Comparison of ENCODE assay signal across 15 mouse cellular contexts in the genomic region with DNA sequence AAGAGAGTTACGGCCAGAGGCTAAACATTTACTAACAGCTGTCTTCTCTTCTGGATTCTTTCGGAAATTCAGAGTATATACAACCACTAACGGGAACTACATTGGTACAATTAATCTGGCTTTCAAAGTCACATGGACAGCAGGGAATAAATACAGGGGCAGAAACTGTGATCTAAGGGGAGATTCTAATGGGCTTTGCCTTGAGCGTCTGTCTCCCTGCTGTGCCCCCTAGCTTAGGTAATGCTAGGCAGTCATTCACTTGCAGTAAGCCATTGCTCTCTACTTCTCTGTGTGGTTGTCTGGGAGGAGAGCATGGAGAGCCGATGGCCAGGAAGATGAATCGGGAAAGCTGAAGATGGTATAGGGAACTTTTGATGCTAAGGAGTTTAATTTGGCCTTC.
DNase-seq lines count a peak whose midpoint lies in the region; ATAC-seq and TF ChIP-seq lines count a peak whose summit lies in the region.
"Had no signal": no experiment of that assay in that cellular context is flagged by ENCODE, and none has a peak within 500 bp of the region (broad histone marks: within the 10 kb centered on the region; RNA-seq: fewer than 3 reads in every experiment).

No protein-coding gene starts in this region.

- ATAC-seq in heart, embryonic 15.5 days (replicated peaks; ENCODE audit: insufficient number of reproducible peaks, insufficient read depth, low FRiP score, low read depth): no peak
- ATAC-seq in lung, embryonic 14.5 days (ENCODE audit: insufficient read depth): no peak; the same call in 1 of the 2 replicates
- no peak for ATAC-seq in lung, postnatal 0 days
- ATAC-seq in midbrain, postnatal 0 days (ENCODE audit: low FRiP score): no peak
- ATAC-seq: CD4-positive, CD25-positive, alpha-beta regulatory T cell, adult 4 months; hindbrain, postnatal 0 days had no signal

- no peaks in the 10 kb centered on the region for H3K4me1 ChIP-seq in heart, embryonic 15.5 days (replicated peaks)
- no peaks in the 10 kb centered on the region for H3K4me1 ChIP-seq in lung, embryonic 14.5 days (ENCODE audit: insufficient read depth)
- no peaks in the 10 kb centered on the region for H3K4me1 ChIP-seq in lung, postnatal 0 days (ENCODE audit: insufficient read depth, low read depth, low read length)
- no peaks in the 10 kb centered on the region for H3K4me1 ChIP-seq in midbrain, postnatal 0 days (ENCODE audit: insufficient read depth, low read length)
- H3K4me1 ChIP-seq: embryonic facial prominence, embryonic 15.5 days had no signal

- 45% methylated on average over 6 of the region's 6 CpGs for WGBS in heart, embryonic 15.5 days
- 39% methylated on average over 6 of the region's 6 CpGs for WGBS in lung, embryonic 14.5 days
- 35% methylated on average over 6 of the region's 6 CpGs for WGBS in lung, postnatal 0 days
- 28% methylated on average over 6 of the region's 6 CpGs for WGBS in midbrain, postnatal 0 days

- H3K27me3 ChIP-seq in heart, embryonic 15.5 days: no peaks in the 10 kb centered on the region
- H3K27me3 ChIP-seq in lung, embryonic 14.5 days (ENCODE audit: insufficient read depth, low read length): 0 out of 2 replicates have a peak, but pooled peaks cover 3% of the 10 kb centered on the region
- no peaks in the 10 kb centered on the region for H3K27me3 ChIP-seq in lung, postnatal 0 days (replicated peaks; ENCODE audit: insufficient read depth, low read length)
- H3K27me3 ChIP-seq in midbrain, postnatal 0 days (ENCODE audit: insufficient read depth, low read length): no peaks in the 10 kb centered on the region
- H3K27me3 ChIP-seq: embryonic facial prominence, embryonic 15.5 days had no signal

- no peak overlapping the region for H3K9ac ChIP-seq in heart, embryonic 15.5 days
- no peak overlapping the region for H3K9ac ChIP-seq in lung, embryonic 14.5 days
- H3K9ac ChIP-seq in lung, postnatal 0 days (replicated peaks; ENCODE audit: low read depth): no peak overlapping the region
- no peak overlapping the region for H3K9ac ChIP-seq in midbrain, postnatal 0 days (replicated peaks; ENCODE audit: low read length, poor library complexity, severe bottlenecking)
- H3K9ac ChIP-seq: embryonic facial prominence, embryonic 15.5 days had no signal

- 0 out of 2 replicates have a peak overlapping the region, but pooled peaks have one; percentile 5 for H3K4me2 ChIP-seq in heart, embryonic 15.5 days
- peak overlapping the region; percentile 2; the same call in 1 of the 2 replicates for H3K4me2 ChIP-seq in lung, embryonic 14.5 days
- H3K4me2 ChIP-seq in lung, postnatal 0 days (replicated peaks; ENCODE audit: low read depth, low read length): no peak overlapping the region
- no peak overlapping the region for H3K4me2 ChIP-seq in midbrain, postnatal 0 days (ENCODE audit: low read depth, low read length, poor library complexity, severe bottlenecking)
- H3K4me2 ChIP-seq: embryonic facial prominence, embryonic 15.5 days had no signal

- no peak for TF ChIP-seq EP300 in lung, postnatal 0 days (IDR thresholded peaks at IDR 0.05)

- H3K36me3 ChIP-seq in heart, embryonic 15.5 days: no peaks in the 10 kb centered on the region
- no peaks in the 10 kb centered on the region for H3K36me3 ChIP-seq in lung, embryonic 14.5 days (ENCODE audit: insufficient read depth)
- H3K36me3 ChIP-seq in lung, postnatal 0 days (ENCODE audit: insufficient read depth, low read length): no peaks in the 10 kb centered on the region
- no peaks in the 10 kb centered on the region for H3K36me3 ChIP-seq in midbrain, postnatal 0 days (ENCODE audit: insufficient read depth, low read length)
- H3K36me3 ChIP-seq: embryonic facial prominence, embryonic 15.5 days; forebrain, embryonic 10.5 days had no signal

- H3K4me3 ChIP-seq in heart, embryonic 15.5 days: no peak overlapping the region
- H3K4me3 ChIP-seq in lung, embryonic 14.5 days (ENCODE audit: low read depth, low read length): no peak overlapping the region
- H3K4me3 ChIP-seq in lung, postnatal 0 days (ENCODE audit: low read depth, low read length): no peak overlapping the region
- no peak overlapping the region for H3K4me3 ChIP-seq in midbrain, postnatal 0 days (ENCODE audit: low read depth, low read length)
- H3K4me3 ChIP-seq: embryonic facial prominence, embryonic 15.5 days; forebrain, embryonic 10.5 days had no signal

- TF ChIP-seq CTCF in lung, embryonic 14.5 days (IDR thresholded peaks at IDR 0.05; ENCODE audit: low read depth): no peak
- no peak for TF ChIP-seq CTCF in lung, postnatal 0 days (IDR thresholded peaks at IDR 0.05)
- peak; percentile 18 for TF ChIP-seq CTCF in midbrain, postnatal 0 days (IDR thresholded peaks at IDR 0.05)

- no peak overlapping the region for H3K27ac ChIP-seq in heart, embryonic 15.5 days
- H3K27ac ChIP-seq in lung, embryonic 14.5 days (ENCODE audit: low read depth): no peak overlapping the region
- no peak overlapping the region for H3K27ac ChIP-seq in lung, postnatal 0 days (ENCODE audit: low read length)
- no peak overlapping the region for H3K27ac ChIP-seq in midbrain, postnatal 0 days (ENCODE audit: low read depth, low read length)
- H3K27ac ChIP-seq: embryonic facial prominence, embryonic 15.5 days; forebrain, embryonic 10.5 days; hindbrain, postnatal 0 days had no signal

- H3K9me3 ChIP-seq in heart, embryonic 15.5 days (replicated peaks): no peaks in the 10 kb centered on the region
- H3K9me3 ChIP-seq in lung, embryonic 14.5 days (ENCODE audit: low read depth, low read length): no peaks in the 10 kb centered on the region
- no peaks in the 10 kb centered on the region for H3K9me3 ChIP-seq in lung, postnatal 0 days (ENCODE audit: low read length)
- no peaks in the 10 kb centered on the region for H3K9me3 ChIP-seq in midbrain, postnatal 0 days (ENCODE audit: low read length)
- H3K9me3 ChIP-seq: embryonic facial prominence, embryonic 15.5 days; forebrain, embryonic 10.5 days had no signal

- DNase-seq in embryo, embryonic 9.5 days (ENCODE audit: extremely low spot score): peak; percentile 35
- no peak for DNase-seq in embryo, embryonic 11 days
- no peak for DNase-seq in heart, adult 8-10 months (ENCODE audit: low spot score)
- no peak for DNase-seq in lung, embryonic 14.5 days
- no peak for DNase-seq in lung, postnatal 0 days (ENCODE audit: low spot score)
- no peak for DNase-seq in midbrain, postnatal 0 days (ENCODE audit: low spot score)
- DNase-seq in gastrocnemius, postnatal 25 days: no peak
- DNase-seq: cerebellum, adult 9-10 months; lung, postnatal 36 days; thymus, postnatal 4 days had no signal

Comparison
In these comparisons a context has a peak if more than half of its experiments do, and no peak if none do; other contexts are left out.
1. H3K4me2 ChIP-seq: peak in heart, embryonic 15.5 days (single experiment) and lung, embryonic 14.5 days (single experiment); none in lung, postnatal 0 days (single experiment) and midbrain, postnatal 0 days (single experiment).